Mouse (Mus musculus) hindbrain, embryonic 11.5 days (tissue): ENCODE measurements around the gene Ddx1. TPM values are rescaled to one million over a fixed set of nuclear protein-coding genes. Genes with fewer than 3 reads are reported as not detected.
"Not testable (repeated sequence)": the region's sequence is repeated elsewhere in the genome, so short reads cannot be mapped to it uniquely, and the experiment has no call there.

Experiments used
- ATAC-seq: fragments of 200-750 bp; cut with Nextera tagmentation; 2 replicates; pipeline ENCODE4 v1.8.0; 2017; ENCODE audit warnings: mild to moderate bottlenecking, moderate TSS enrichment, moderate library complexity; ENCODE audit not compliant: low FRiP score
- DNase-seq: peaks from one replicate; pipeline ENCODE4 v3.0.0-alpha.2; 2015; ENCODE audit warnings: low spot score
- H3K27ac ChIP-seq: fragments of 300-500 bp; sonication (generic); 2 replicates; pipeline ENCODE4 v1.5.1; 2014; ENCODE audit warnings: mild to moderate bottlenecking, low read depth, low read length
- H3K27me3 ChIP-seq: fragments of 300-500 bp; sonication (generic); 2 replicates; pipeline ENCODE4 v1.6.1; 2014; ENCODE audit warnings: mild to moderate bottlenecking, low read length, moderate library complexity, mixed read lengths; ENCODE audit not compliant: control insufficient read depth, insufficient read depth
- H3K36me3 ChIP-seq: fragments of 300-500 bp; sonication (generic); 2 replicates; pipeline ENCODE4 v1.6.1; 2014; ENCODE audit warnings: mild to moderate bottlenecking, low read length, moderate library complexity, mixed read lengths; ENCODE audit not compliant: control insufficient read depth, insufficient read depth
- H3K4me1 ChIP-seq: fragments of 300-500 bp; sonication (generic); replicated peaks from 2 replicates; pipeline ENCODE4 v1.6.1; 2014; ENCODE audit warnings: low read length, mixed read lengths; ENCODE audit not compliant: control insufficient read depth, insufficient read depth
- H3K4me2 ChIP-seq: fragments of 300-500 bp; sonication (generic); replicated peaks from 2 replicates; pipeline ENCODE4 v1.6.1; 2014; ENCODE audit warnings: mild to moderate bottlenecking, low read depth, low read length
- H3K4me3 ChIP-seq: fragments of 300-500 bp; sonication (generic); 2 replicates; pipeline ENCODE4 v1.5.1; 2014; ENCODE audit warnings: low read depth, low read length
- H3K9ac ChIP-seq: fragments of 300-500 bp; sonication (generic); 2 replicates; pipeline ENCODE4 v1.6.1; 2014; ENCODE audit warnings: low read depth, low read length
- H3K9me3 ChIP-seq: fragments of 300-500 bp; sonication (generic); 2 replicates; pipeline ENCODE4 v1.6.1; 2016; ENCODE audit warnings: low read length; ENCODE audit not compliant: control insufficient read depth
- WGBS: fragments of 180-500 bp; shearing (Covaris S2); extraction: QIAGEN DNeasy Blood & Tissue Kit; methylation state at CpG from one replicate; pipeline ENCODE4 v1.1.7; 2014; 5-methylcytosine and 5-hydroxymethylcytosine counted together
- polyA plus RNA-seq: library from polyadenylated mRNA; unstranded; fragments of >200 nt; fragmentation: Nextera tagmentation; extraction: Ambion mirVana; gene quantifications from 2 replicates; pipeline ENCODE4 v1.2.1, GENCODE M21; 2014

The Ddx1 gene
- polyA plus RNA-seq, 1 experiment from 2014 or later: 171 TPM

DNA sequence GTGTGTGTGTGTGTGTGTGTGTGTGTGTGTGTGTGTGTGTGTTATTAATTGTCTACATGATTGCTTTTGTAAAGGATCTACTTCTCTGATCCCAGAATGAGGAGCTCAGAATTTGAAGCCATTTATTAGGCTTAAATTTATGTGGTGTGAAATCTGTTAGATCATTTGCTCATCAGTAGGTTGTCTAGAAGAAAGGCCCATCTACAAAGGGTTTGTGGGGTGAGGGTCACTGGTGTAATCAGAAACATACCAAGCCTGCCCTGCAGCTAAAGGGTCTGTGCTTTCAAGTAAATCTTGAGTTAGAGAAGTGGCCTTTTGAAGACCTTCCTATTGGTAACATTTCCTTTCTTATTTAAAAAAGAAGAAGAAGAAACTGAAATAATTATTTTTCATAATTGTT lies 53.5 kb downstream of the Ddx1 start:
- Histone ChIP-seq H3K4me1 (no peaks in the 10 kb centered on the region), H3K4me2 (no peak overlapping the region), H3K4me3 (no peak overlapping the region), H3K9ac (no peak overlapping the region), H3K36me3 (no peaks in the 10 kb centered on the region), H3K27me3 (no peaks in the 10 kb centered on the region), H3K9me3 (no peaks in the 10 kb centered on the region), H3K27ac (no peak overlapping the region)
- DNase-seq (no peak), ATAC-seq (no peak)

DNA sequence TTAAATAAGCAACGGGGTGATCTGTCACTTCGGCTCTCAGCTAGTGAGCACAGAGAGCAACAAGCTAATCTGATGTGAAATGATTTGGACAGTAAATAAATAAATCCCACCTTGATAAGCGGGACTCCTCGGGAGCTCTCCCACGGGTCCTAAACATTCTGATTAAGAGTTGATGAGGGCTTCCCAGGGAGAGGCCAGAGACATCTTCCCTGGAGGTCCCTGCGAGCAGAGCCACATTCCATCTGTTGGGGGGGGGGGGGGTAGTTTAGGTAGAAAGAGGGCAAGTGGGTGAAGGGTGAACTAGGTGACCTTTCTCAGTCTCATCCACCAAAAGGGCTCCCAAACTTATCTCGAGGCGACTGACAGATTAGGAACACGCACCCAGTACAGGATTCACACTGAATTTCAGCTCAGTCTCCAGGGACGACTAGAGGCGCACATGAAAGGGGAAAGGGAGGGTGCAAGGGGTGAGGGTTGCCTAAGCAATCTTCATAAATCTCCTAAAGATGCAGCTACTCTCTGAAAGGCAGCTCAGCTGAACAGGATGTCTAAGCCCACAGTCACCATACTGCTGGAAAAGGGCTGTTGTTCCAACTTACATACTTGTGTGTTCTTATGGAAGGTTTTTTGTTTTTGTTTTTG lies 60.8 kb downstream of the Ddx1 start:
- Histone ChIP-seq H3K4me3 (no peak overlapping the region), H3K27ac (no peak overlapping the region), H3K4me2 (no peak overlapping the region), H3K4me1 (no peaks in the 10 kb centered on the region; the same call in 1 of the 2 replicates), H3K27me3 (no peaks in the 10 kb centered on the region), H3K9me3 (no peaks in the 10 kb centered on the region), H3K9ac (no peak overlapping the region), H3K36me3 (no peaks in the 10 kb centered on the region)
- WGBS: 41% methylated on average over 11 of the region's 11 CpGs
- DNase-seq: no peak
- no peak for ATAC-seq

- H3K27ac ChIP-seq: no peak overlapping the region
- no peak overlapping the region for H3K4me2 ChIP-seq
- DNase-seq (no peak), ATAC-seq (no peak)
- 94% methylated on average over 4 of the region's 4 CpGs for WGBS
- H3K4me1 ChIP-seq: peaks cover 5% of the 10 kb centered on the region; the same call in 1 of the 2 replicates
- no peak overlapping the region for H3K4me3 ChIP-seq
- no peaks in the 10 kb centered on the region for H3K9me3 ChIP-seq
- no peaks in the 10 kb centered on the region for H3K36me3 ChIP-seq
- H3K9ac ChIP-seq: no peak overlapping the region
- no peaks in the 10 kb centered on the region for H3K27me3 ChIP-seq
Observed at GRCm38 (mm10) chr12:13186209-13186608, 62.8 kb downstream of the Ddx1 start.

DNA sequence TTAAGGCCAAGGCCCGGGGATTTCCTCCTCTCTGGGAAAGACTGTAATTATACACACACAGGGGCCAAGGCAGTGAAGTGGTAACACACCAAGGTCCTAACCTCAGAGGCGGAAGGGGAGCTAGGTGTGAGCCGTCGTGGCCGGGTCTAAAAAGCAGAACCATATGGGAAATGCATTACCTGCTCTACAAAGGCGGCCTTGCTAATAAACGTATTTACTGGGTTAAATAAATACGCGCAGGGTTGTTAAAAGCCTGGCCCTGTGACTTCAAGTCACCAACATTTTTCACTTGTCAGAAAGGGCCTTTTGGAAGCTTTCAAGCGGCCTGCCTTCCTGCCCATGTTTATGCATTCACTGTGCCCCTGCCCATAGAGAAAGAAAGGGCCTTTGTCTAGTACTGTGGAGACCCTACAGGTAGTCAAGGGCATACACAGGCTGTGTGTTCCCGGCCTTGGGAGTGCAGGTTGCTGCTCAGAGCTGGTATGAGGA lies 64.1 kb downstream of the Ddx1 start:
- no peaks in the 10 kb centered on the region for H3K9me3 ChIP-seq
- H3K9ac ChIP-seq: no peak overlapping the region
- no peak overlapping the region for H3K27ac ChIP-seq
- DNase-seq: peak; percentile 20
- H3K4me2 ChIP-seq: no peak overlapping the region
- no peak overlapping the region for H3K4me3 ChIP-seq
- ATAC-seq: 0 out of 2 replicates have a peak, but pooled peaks have one; percentile 56
- H3K27me3 ChIP-seq: no peaks in the 10 kb centered on the region
- 51% methylated on average over 11 of the region's 11 CpGs for WGBS
- peaks cover 5% of the 10 kb centered on the region; the same call in 1 of the 2 replicates for H3K4me1 ChIP-seq
- H3K36me3 ChIP-seq: no peaks in the 10 kb centered on the region

- WGBS: 90% methylated on average over 4 of the region's 4 CpGs
- not testable (repeated sequence) for H3K4me2 ChIP-seq, H3K36me3 ChIP-seq, H3K27me3 ChIP-seq, H3K27ac ChIP-seq, H3K4me1 ChIP-seq, H3K9me3 ChIP-seq, H3K4me3 ChIP-seq, DNase-seq, ATAC-seq, H3K9ac ChIP-seq
Observed at GRCm38 (mm10) chr12:13184136-13184535, 64.9 kb downstream of the Ddx1 start.

DNA sequence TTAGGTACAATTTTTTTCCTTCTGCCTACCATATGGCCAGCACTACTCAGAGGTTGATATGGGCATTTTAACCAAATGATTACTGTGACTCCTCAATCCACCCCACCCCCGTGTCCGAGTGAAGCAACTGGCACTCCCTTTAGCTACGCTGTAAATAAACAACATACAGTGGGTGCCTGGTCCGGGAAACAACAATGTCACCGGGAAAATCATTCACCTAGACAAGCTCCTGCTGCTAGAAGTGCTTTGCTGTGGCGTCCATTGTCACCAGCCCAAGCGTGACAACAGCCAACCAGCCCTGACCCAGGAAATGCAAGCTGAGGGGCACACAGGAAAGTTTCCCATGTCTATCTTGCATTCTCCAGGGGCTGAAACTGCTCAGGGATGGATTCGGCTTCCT lies 66.8 kb downstream of the Ddx1 start:
- WGBS: 36% methylated on average over 8 of the region's 8 CpGs
- no peak for DNase-seq
- ATAC-seq: no peak
- Histone ChIP-seq H3K4me1 (peaks cover 5% of the 10 kb centered on the region; the same call in 1 of the 2 replicates), H3K36me3 (no peaks in the 10 kb centered on the region), H3K9me3 (no peaks in the 10 kb centered on the region), H3K27ac (no peak overlapping the region), H3K27me3 (no peaks in the 10 kb centered on the region), H3K9ac (no peak overlapping the region), H3K4me3 (no peak overlapping the region), H3K4me2 (no peak overlapping the region)

DNA sequence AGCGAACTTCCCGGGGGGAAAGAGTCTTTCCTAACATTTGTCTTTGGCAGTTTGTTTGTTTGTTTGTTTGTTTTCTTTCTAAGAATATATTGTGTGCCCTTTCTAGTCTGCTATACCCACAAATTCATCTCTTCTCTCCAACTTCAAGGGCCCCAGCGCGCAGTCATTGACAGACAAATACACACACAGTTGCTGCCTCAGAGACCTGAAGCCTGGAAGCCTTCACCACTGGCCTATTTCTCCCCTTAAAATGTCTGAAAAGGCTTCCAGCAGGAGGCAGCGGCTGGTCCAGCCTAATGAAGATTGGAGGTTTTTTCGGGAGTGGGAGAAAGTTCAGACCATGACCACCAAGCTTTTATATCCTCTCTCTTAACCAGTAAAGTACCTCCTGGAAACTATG lies 67.3 kb downstream of the Ddx1 start:
- Histone ChIP-seq H3K9me3 (no peaks in the 10 kb centered on the region), H3K9ac (no peak overlapping the region), H3K4me2 (no peak overlapping the region), H3K27me3 (no peaks in the 10 kb centered on the region), H3K4me3 (no peak overlapping the region), H3K4me1 (peaks cover 5% of the 10 kb centered on the region; the same call in 1 of the 2 replicates), H3K27ac (no peak overlapping the region), H3K36me3 (no peaks in the 10 kb centered on the region)
- ATAC-seq (no peak), DNase-seq (no peak)
- 72% methylated on average over 6 of the region's 6 CpGs for WGBS

DNA sequence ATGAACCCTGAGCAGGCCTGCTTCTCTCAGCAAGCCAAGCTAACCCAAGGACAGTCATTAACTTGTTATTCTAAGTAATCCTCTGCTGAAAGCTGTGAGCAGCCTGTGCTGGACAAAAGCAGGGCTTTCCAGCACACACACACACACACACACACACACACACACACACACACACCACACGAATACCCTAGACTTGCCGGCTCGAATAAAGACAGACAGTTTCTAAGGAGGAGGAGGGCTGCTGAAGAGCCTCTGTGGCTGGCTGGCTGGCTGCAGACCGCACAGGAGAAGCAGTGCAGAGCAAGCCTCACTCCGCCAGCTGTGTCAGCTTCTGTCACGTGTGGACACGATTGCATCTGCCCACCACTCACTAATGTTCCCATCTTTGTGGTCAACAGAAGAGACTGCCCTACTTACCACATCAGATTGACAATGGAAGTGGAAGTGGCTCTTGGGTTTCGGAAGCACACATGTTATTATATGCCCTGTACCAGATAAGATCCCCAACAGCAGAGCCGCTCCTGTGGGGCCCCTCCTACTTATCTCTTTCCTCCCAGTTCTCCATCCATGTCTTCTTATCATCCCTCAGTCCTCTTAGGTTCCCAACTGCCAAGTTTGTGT lies 68.2 kb downstream of the Ddx1 start:
- ATAC-seq: peak; percentile 58
- peak; percentile 44 for DNase-seq
- Histone ChIP-seq H3K4me2 (no peak overlapping the region), H3K9me3 (no peaks in the 10 kb centered on the region), H3K27me3 (no peaks in the 10 kb centered on the region), H3K4me1 (peaks cover 5% of the 10 kb centered on the region; the same call in 1 of the 2 replicates), H3K9ac (no peak overlapping the region), H3K36me3 (no peaks in the 10 kb centered on the region), H3K4me3 (no peak overlapping the region), H3K27ac (peak overlapping the region; percentile 13; the same call in 1 of the 2 replicates)
- WGBS: 29% methylated on average over 9 of the region's 9 CpGs

DNA sequence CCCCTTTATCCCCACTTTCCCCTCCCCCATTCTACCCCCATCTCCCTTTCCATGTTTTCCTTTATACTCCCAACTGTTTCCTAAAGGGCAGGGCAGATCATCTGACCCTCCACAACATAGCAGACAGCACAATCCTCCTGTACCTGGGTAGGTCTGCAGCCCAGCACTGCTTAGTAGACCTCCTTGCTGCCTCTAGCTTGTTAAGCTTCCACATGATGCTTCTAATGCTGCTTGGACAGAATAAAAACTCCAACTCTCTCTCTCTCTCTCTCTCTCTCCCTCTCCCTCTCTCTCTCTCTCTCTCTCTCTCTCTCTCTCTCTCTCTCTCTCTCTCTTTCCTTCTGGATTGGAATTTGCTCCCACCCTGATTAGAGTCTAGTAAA lies 68.7 kb downstream of the Ddx1 start:
- peaks cover 5% of the 10 kb centered on the region; the same call in 1 of the 2 replicates for H3K4me1 ChIP-seq
- no peaks in the 10 kb centered on the region for H3K36me3 ChIP-seq
- ATAC-seq (no peak), DNase-seq (no peak)
- no peak overlapping the region for H3K9ac ChIP-seq
- no peak overlapping the region for H3K4me3 ChIP-seq
- no peaks in the 10 kb centered on the region for H3K27me3 ChIP-seq
- no peaks in the 10 kb centered on the region for H3K9me3 ChIP-seq
- H3K27ac ChIP-seq: no peak overlapping the region
- H3K4me2 ChIP-seq: no peak overlapping the region
